Mouse (Mus musculus) layer of hippocampus, adult 9-10 months (tissue): Measurements from ENCODE around the gene Trpt1.
"Not testable (repeated sequence)": the region's sequence is repeated elsewhere in the genome, so short reads cannot be mapped to it uniquely, and the experiment has no call there.

Experiments used
- DNase-seq: peaks from one replicate; pipeline ENCODE4 v3.0.0; 2022; ENCODE audit warnings: low spot score

Trpt1 gene

GRCm38 (mm10) chr19:6974211-6975205, 21.4 kb upstream of the Trpt1 start, which contains the start of gene Ppp1r14b:
Gene Ppp1r14b (plus strand): TSS chr19:6974968.
- DNase-seq = no peak

GRCm38 (mm10) chr19:6975537-6976521, 20.1 kb upstream of the Trpt1 start, which contains the start of gene Plcb3:
Gene Plcb3 (minus strand): TSS chr19:6976470.
- DNase-seq = no peak

- no peak for DNase-seq
These were observed 17.9 kb upstream of the Trpt1 start for GRCm38 (mm10) chr19:6977759-6978638.

GRCm38 (mm10) chr19:6978639-6978974, 17.3 kb upstream of the Trpt1 start:
- DNase-seq = no peak

- no peak for DNase-seq
These were observed 16.9 kb upstream of the Trpt1 start for GRCm38 (mm10) chr19:6979001-6979479.

GRCm38 (mm10) chr19:6979486-6980380, 16.2 kb upstream of the Trpt1 start:
- peak; percentile 94 for DNase-seq

GRCm38 (mm10) chr19:6980381-6981093, 15.4 kb upstream of the Trpt1 start, which contains the start of gene Fkbp2:
Gene Fkbp2 (minus strand): TSS chr19:6980501.
- DNase-seq = peak; percentile 98

GRCm38 (mm10) chr19:6981465-6981864, 14.5 kb upstream of the Trpt1 start:
- DNase-seq = no peak

- DNase-seq = no peak
These were observed 12.3 kb upstream of the Trpt1 start for GRCm38 (mm10) chr19:6983621-6984020.

GRCm38 (mm10) chr19:6985300-6985699, 10.6 kb upstream of the Trpt1 start:
- DNase-seq = no peak

GRCm38 (mm10) chr19:6985951-6986708, 9.8 kb upstream of the Trpt1 start:
- no peak for DNase-seq

- DNase-seq = no peak
These were observed 8.6 kb upstream of the Trpt1 start, which contains the start of gene Vegfb for GRCm38 (mm10) chr19:6987061-6987903. Gene Vegfb (minus strand): TSS chr19:6987651.

- no peak for DNase-seq
These were observed 8.0 kb upstream of the Trpt1 start for GRCm38 (mm10) chr19:6987904-6988285.

- DNase-seq = no peak
These were observed 6.7 kb upstream of the Trpt1 start for GRCm38 (mm10) chr19:6989251-6989650.

GRCm38 (mm10) chr19:6990712-6991111, 5.2 kb upstream of the Trpt1 start:
- DNase-seq = no peak

GRCm38 (mm10) chr19:6991166-6991565, 4.8 kb upstream of the Trpt1 start:
- not testable (repeated sequence) for DNase-seq

- DNase-seq = peak; percentile 89
These were observed 3.7 kb upstream of the Trpt1 start, which contains the start of gene Dnajc4 for GRCm38 (mm10) chr19:6992011-6992858. Gene Dnajc4 (minus strand): TSS chr19:6992572.
